In genomic region chr4:63663279-63663678, GRCm38 (mm10) we compare ENCODE assay signal across 35 mouse cellular contexts. TPM values are rescaled to one million over a fixed set of nuclear protein-coding genes. Genes with fewer than 3 reads are reported as not detected.
A peak's percentile ranks its signal among the peaks of the same experiment; 100 is the strongest.
DNase-seq lines count a peak whose midpoint lies in the region; ATAC-seq lines count a peak whose summit lies in the region.
"Had no signal": no experiment of that assay in that cellular context is flagged by ENCODE, and none has a peak within 500 bp of the region (broad histone marks: within the 10 kb centered on the region; RNA-seq: fewer than 3 reads in every experiment).

TSS of gene Gm11214 (minus strand) at chr4:63663379.

- H3K4me1 ChIP-seq in embryonic facial prominence, embryonic 11.5 days (ENCODE audit: control insufficient read depth, insufficient read depth, low read length), result no peaks in the 10 kb centered on the region
- no peaks in the 10 kb centered on the region for H3K4me1 ChIP-seq in embryonic facial prominence, embryonic 10.5 days
- no peaks in the 10 kb centered on the region for H3K4me1 ChIP-seq in hindbrain, embryonic 11.5 days (replicated peaks; ENCODE audit: control insufficient read depth, insufficient read depth, low read length)
- H3K4me1 ChIP-seq in hindbrain, embryonic 13.5 days (replicated peaks), result no peaks in the 10 kb centered on the region
- H3K4me1 ChIP-seq in neural tube, embryonic 11.5 days (ENCODE audit: control insufficient read depth, insufficient read depth, low read length), result no peaks in the 10 kb centered on the region
- no peaks in the 10 kb centered on the region for H3K4me1 ChIP-seq in neural tube, embryonic 15.5 days
- H3K4me1 ChIP-seq: embryonic facial prominence, embryonic 12.5 days; limb, embryonic 13.5 days; stomach, embryonic 15.5 days had no signal

- 91% methylated on average over 6 of the region's 6 CpGs for WGBS in embryonic facial prominence, embryonic 11.5 days
- WGBS in embryonic facial prominence, embryonic 10.5 days, result 92% methylated on average over 6 of the region's 6 CpGs
- 95% methylated on average over 6 of the region's 6 CpGs for WGBS in hindbrain, embryonic 11.5 days
- 92% methylated on average over 6 of the region's 6 CpGs for WGBS in hindbrain, embryonic 13.5 days
- 86% methylated on average over 6 of the region's 6 CpGs for WGBS in neural tube, embryonic 11.5 days
- WGBS in neural tube, embryonic 15.5 days, result 91% methylated on average over 6 of the region's 6 CpGs

- peak; percentile 6 for DNase-seq in embryonic facial prominence, embryonic 11.5 days (ENCODE audit: low spot score)
- no peak for DNase-seq in embryonic facial prominence, embryonic 10.5 days (ENCODE audit: low spot score)
- DNase-seq in hindbrain, embryonic 11.5 days (ENCODE audit: low spot score), result peak; percentile 19
- DNase-seq in neural tube, embryonic 11.5 days (ENCODE audit: low spot score), result peak; percentile 12
- no peak for DNase-seq in kidney, adult 18-20 months
- DNase-seq: adrenal gland, postnatal 10 days; cerebellum, adult 11 months; cerebellum, adult 9-10 months; cerebellum, postnatal 36 days; gastrocnemius, postnatal 14 days; heart, postnatal 36 days; kidney, adult 2 months; kidney, postnatal 36 days; lung, postnatal 4 days; retina, postnatal 1 day; right cerebral cortex, postnatal 14 days; thymus, postnatal 14 days had no signal

- no peak within 1 kb of the TSS for H3K9ac ChIP-seq in embryonic facial prominence, embryonic 11.5 days (replicated peaks; ENCODE audit: low read length)
- H3K9ac ChIP-seq in hindbrain, embryonic 11.5 days (ENCODE audit: low read depth, low read length), result no peak within 1 kb of the TSS
- H3K9ac ChIP-seq in hindbrain, embryonic 13.5 days, result no peak within 1 kb of the TSS
- H3K9ac ChIP-seq in neural tube, embryonic 11.5 days (ENCODE audit: low read length), result no peak within 1 kb of the TSS
- no peak within 1 kb of the TSS for H3K9ac ChIP-seq in neural tube, embryonic 15.5 days (replicated peaks)
- H3K9ac ChIP-seq: embryonic facial prominence, embryonic 12.5 days; limb, embryonic 13.5 days; stomach, embryonic 15.5 days had no signal

- H3K27ac ChIP-seq in embryonic facial prominence, embryonic 11.5 days (replicated peaks; ENCODE audit: low read depth, low read length), result no peak within 1 kb of the TSS
- H3K27ac ChIP-seq in embryonic facial prominence, embryonic 10.5 days (replicated peaks), result no peak within 1 kb of the TSS
- H3K27ac ChIP-seq in hindbrain, embryonic 11.5 days (ENCODE audit: low read depth, low read length), result no peak within 1 kb of the TSS
- no peak within 1 kb of the TSS for H3K27ac ChIP-seq in hindbrain, embryonic 13.5 days
- no peak within 1 kb of the TSS for H3K27ac ChIP-seq in neural tube, embryonic 11.5 days (ENCODE audit: low read depth, low read length)
- H3K27ac ChIP-seq in neural tube, embryonic 15.5 days (replicated peaks), result no peak within 1 kb of the TSS
- H3K27ac ChIP-seq: embryonic facial prominence, embryonic 12.5 days; layer of hippocampus, adult 2 months; left cerebral cortex, adult 2 months; limb, embryonic 13.5 days; stomach, embryonic 15.5 days had no signal

- ATAC-seq in embryonic facial prominence, embryonic 11.5 days (replicated peaks; ENCODE audit: insufficient number of reproducible peaks, low FRiP score, low TSS enrichment, low read depth), result no peak
- no peak for ATAC-seq in hindbrain, embryonic 11.5 days (ENCODE audit: low FRiP score)
- ATAC-seq in hindbrain, embryonic 13.5 days (ENCODE audit: low FRiP score), result no peak
- no peak for ATAC-seq in neural tube, embryonic 11.5 days (ENCODE audit: insufficient read depth, low FRiP score, low TSS enrichment)
- no peak for ATAC-seq in neural tube, embryonic 15.5 days (ENCODE audit: low FRiP score)
- ATAC-seq: hindbrain, embryonic 16.5 days had no signal

- no peaks in the 10 kb centered on the region for H3K36me3 ChIP-seq in embryonic facial prominence, embryonic 11.5 days (replicated peaks; ENCODE audit: control insufficient read depth, insufficient read depth, low read depth, low read length)
- H3K36me3 ChIP-seq in embryonic facial prominence, embryonic 10.5 days (replicated peaks), result no peaks in the 10 kb centered on the region
- H3K36me3 ChIP-seq in hindbrain, embryonic 11.5 days (ENCODE audit: control insufficient read depth, insufficient read depth, low read length), result no peaks in the 10 kb centered on the region
- H3K36me3 ChIP-seq in hindbrain, embryonic 13.5 days, result no peaks in the 10 kb centered on the region
- H3K36me3 ChIP-seq in neural tube, embryonic 11.5 days (ENCODE audit: control insufficient read depth, insufficient read depth, low read length), result no peaks in the 10 kb centered on the region
- H3K36me3 ChIP-seq in neural tube, embryonic 15.5 days, result no peaks in the 10 kb centered on the region
- H3K36me3 ChIP-seq: embryonic facial prominence, embryonic 12.5 days; G1E; limb, embryonic 13.5 days; stomach, embryonic 15.5 days had no signal

- no peak within 1 kb of the TSS for H3K4me3 ChIP-seq in embryonic facial prominence, embryonic 11.5 days (ENCODE audit: low read depth, low read length)
- no peak within 1 kb of the TSS for H3K4me3 ChIP-seq in embryonic facial prominence, embryonic 10.5 days
- H3K4me3 ChIP-seq in hindbrain, embryonic 11.5 days (ENCODE audit: low read depth, low read length), result no peak within 1 kb of the TSS
- no peak within 1 kb of the TSS for H3K4me3 ChIP-seq in hindbrain, embryonic 13.5 days
- H3K4me3 ChIP-seq in neural tube, embryonic 11.5 days (ENCODE audit: low read depth, low read length), result no peak within 1 kb of the TSS
- H3K4me3 ChIP-seq in neural tube, embryonic 15.5 days (replicated peaks), result no peak within 1 kb of the TSS
- H3K4me3 ChIP-seq: embryonic facial prominence, embryonic 12.5 days; layer of hippocampus, adult 2 months; left cerebral cortex, adult 2 months; limb, embryonic 13.5 days; megakaryocyte, embryonic 14.5 days; stomach, embryonic 15.5 days had no signal

- no peaks in the 10 kb centered on the region for H3K9me3 ChIP-seq in embryonic facial prominence, embryonic 11.5 days (replicated peaks; ENCODE audit: control insufficient read depth, low read length)
- H3K9me3 ChIP-seq in embryonic facial prominence, embryonic 10.5 days, result no peaks in the 10 kb centered on the region
- H3K9me3 ChIP-seq in hindbrain, embryonic 11.5 days (ENCODE audit: control insufficient read depth, low read length), result no peaks in the 10 kb centered on the region
- H3K9me3 ChIP-seq in hindbrain, embryonic 13.5 days, result no peaks in the 10 kb centered on the region
- H3K9me3 ChIP-seq in neural tube, embryonic 11.5 days (ENCODE audit: control insufficient read depth, low read length), result no peaks in the 10 kb centered on the region
- H3K9me3 ChIP-seq in neural tube, embryonic 15.5 days (replicated peaks), result no peaks in the 10 kb centered on the region
- H3K9me3 ChIP-seq: embryonic facial prominence, embryonic 12.5 days; limb, embryonic 13.5 days; stomach, embryonic 15.5 days had no signal

- no peak within 1 kb of the TSS for H3K4me2 ChIP-seq in embryonic facial prominence, embryonic 11.5 days (ENCODE audit: low read depth, low read length)
- H3K4me2 ChIP-seq in hindbrain, embryonic 11.5 days (replicated peaks; ENCODE audit: low read depth, low read length), result no peak within 1 kb of the TSS
- no peak within 1 kb of the TSS for H3K4me2 ChIP-seq in hindbrain, embryonic 13.5 days
- H3K4me2 ChIP-seq in neural tube, embryonic 11.5 days (ENCODE audit: low read depth), result no peak within 1 kb of the TSS
- H3K4me2 ChIP-seq in neural tube, embryonic 15.5 days, result no peak within 1 kb of the TSS
- H3K4me2 ChIP-seq: embryonic facial prominence, embryonic 12.5 days; heart, embryonic 11.5 days; limb, embryonic 13.5 days; liver, embryonic 11.5 days; stomach, embryonic 15.5 days had no signal

- no peaks in the 10 kb centered on the region for H3K27me3 ChIP-seq in embryonic facial prominence, embryonic 11.5 days (ENCODE audit: control insufficient read depth, insufficient read depth, low read length)
- H3K27me3 ChIP-seq in embryonic facial prominence, embryonic 10.5 days (replicated peaks; ENCODE audit: low read depth, poor library complexity, severe bottlenecking), result no peaks in the 10 kb centered on the region
- H3K27me3 ChIP-seq in hindbrain, embryonic 11.5 days (ENCODE audit: control insufficient read depth, insufficient read depth, low read length), result no peaks in the 10 kb centered on the region
- H3K27me3 ChIP-seq in hindbrain, embryonic 13.5 days, result peaks cover 10% of the 10 kb centered on the region; the same call in 1 of the 2 replicates
- H3K27me3 ChIP-seq in neural tube, embryonic 11.5 days (ENCODE audit: control insufficient read depth, insufficient read depth, low read length), result no peaks in the 10 kb centered on the region
- no peaks in the 10 kb centered on the region for H3K27me3 ChIP-seq in neural tube, embryonic 15.5 days (replicated peaks)
- H3K27me3 ChIP-seq: limb, embryonic 13.5 days; stomach, embryonic 15.5 days had no signal

RNA-seq across cellular contexts. Expression of gene Gm11214, which starts in this region (rescaled TPM):
- not detected in 2 replicates for polyA plus RNA-seq in embryonic facial prominence, embryonic 11.5 days (2014; fragmentation: Nextera tagmentation; extraction: Ambion mirVana)
- not detected in 2 replicates for polyA plus RNA-seq in embryonic facial prominence, embryonic 10.5 days (2016; fragmentation: Nextera tagmentation; extraction: Ambion mirVana)
- polyA plus RNA-seq in hindbrain, embryonic 11.5 days (2014; fragmentation: Nextera tagmentation; extraction: Ambion mirVana), result not detected in 2 replicates
- polyA plus RNA-seq in hindbrain, embryonic 13.5 days (2015; fragmentation: Nextera tagmentation; extraction: Ambion mirVana), result not detected in 2 replicates
- polyA plus RNA-seq in neural tube, embryonic 11.5 days (2014; fragmentation: Nextera tagmentation; extraction: Ambion mirVana), result not detected in 2 replicates
- not detected in 2 replicates for polyA plus RNA-seq in neural tube, embryonic 15.5 days (2015; fragmentation: Nextera tagmentation; extraction: Ambion mirVana)
- polyA plus RNA-seq: embryonic facial prominence, embryonic 12.5 days; G1E; heart, embryonic 11.5 days; hindbrain, embryonic 16.5 days; intestine, embryonic 14.5 days; kidney, adult 2 months; kidney, embryonic 16.5 days; limb, embryonic 13.5 days; liver, embryonic 11.5 days; liver, embryonic 16.5 days; lung, embryonic 16.5 days; neural tube, embryonic 14.5 days; small intestine, adult 2 months; stomach, embryonic 15.5 days had no signal

Comparison
In these comparisons a context has a peak if more than half of its experiments do, and no peak if none do; other contexts are left out.
1. Peak in DNase-seq in embryonic facial prominence, embryonic 11.5 days; RNA of the gene not detected or under 1 TPM.
2. Peak in DNase-seq in hindbrain, embryonic 11.5 days; RNA of the gene not detected or under 1 TPM.
3. Peak in DNase-seq in neural tube, embryonic 11.5 days; RNA of the gene not detected or under 1 TPM.